Mouse (Mus musculus): Measurements from ENCODE around the gene Zfp503. TPM values are rescaled to one million over a fixed set of nuclear protein-coding genes. Genes with fewer than 3 reads are reported as not detected.

Zfp503 gene
- total and polyA plus RNA-seq, 3 experiments, result 0.96 to 2.1 TPM; not detected in 1

- Histone ChIP-seq H3K9ac (ENCODE audit: control insufficient read depth, low read depth, low read length, poor library complexity, severe bottlenecking) (no peak overlapping the region), H3K36me3 (ENCODE audit: control insufficient read depth in 1 of 2, insufficient read depth in 2 of 2, low read length in 2 of 2) (peaks cover 0 to 2% of the 10 kb centered on the region in 2 experiments; a peak in 1 of 4 replicates), H3K27ac (ENCODE audit: control insufficient read depth, low read depth, low read length) (no peak overlapping the region), H3K4me1 (ENCODE audit: control insufficient read depth in 1 of 2, insufficient read depth in 2 of 2, low read length in 2 of 2) (no peaks in the 10 kb centered on the region), H3K79me2 (ENCODE audit: control insufficient read depth, insufficient read depth, low read length, poor library complexity) (no peaks in the 10 kb centered on the region; the same call in 1 of the 2 replicates), H3K9me3 (replicated peaks; ENCODE audit: insufficient read depth, low read length) (no peaks in the 10 kb centered on the region), H3K27me3 (ENCODE audit: control insufficient read depth in 1 of 2, insufficient read depth in 2 of 2, low read length in 2 of 2) (no peaks in the 10 kb centered on the region), H3K4me3 (ENCODE audit: control insufficient read depth in 1 of 2, insufficient read depth in 1 of 2, low read depth in 2 of 2, low read length in 2 of 2) (no peak overlapping the region)
- no peak for TF ChIP-seq E2F4 (IDR thresholded peaks at IDR 0.05; ENCODE audit: borderline replicate concordance, low read depth, low read length)
- TF ChIP-seq SMC3 (IDR thresholded peaks at IDR 0.05; ENCODE audit: low read depth, low read length), result no peak
- TF ChIP-seq JUND (IDR thresholded peaks at IDR 0.05; ENCODE audit: low read depth, low read length), result no peak
- TF ChIP-seq ZMIZ1 (IDR thresholded peaks at IDR 0.05; ENCODE audit: low read depth, low read length), result no peak
- no peak for TF ChIP-seq EP300 (IDR thresholded peaks at IDR 0.05; ENCODE audit: low read depth in 1 of 2, low read length in 2 of 2)
- TF ChIP-seq TBP (IDR thresholded peaks at IDR 0.05; ENCODE audit: low read depth, low read length), result no peak
- TF ChIP-seq TCF12 (IDR thresholded peaks at IDR 0.05; ENCODE audit: low read depth, low read length), result no peak
- TF ChIP-seq ZNF384 (IDR thresholded peaks at IDR 0.05; ENCODE audit: low read depth, low read length), result no peak
- no peak for TF ChIP-seq MYB (IDR thresholded peaks at IDR 0.05; ENCODE audit: low read depth, low read length)
- TF ChIP-seq GATA1 (IDR thresholded peaks at IDR 0.05; ENCODE audit: low read depth, low read length), result no peak
- no peak for TF ChIP-seq MXI1 (IDR thresholded peaks at IDR 0.05; ENCODE audit: low read depth, low read length)
- no peak for TF ChIP-seq ELF1 (IDR thresholded peaks at IDR 0.05; ENCODE audit: low read depth, low read length)
- TF ChIP-seq MYC (IDR thresholded peaks at IDR 0.05; ENCODE audit: low read depth, low read length), result no peak
- TF ChIP-seq NELFE (IDR thresholded peaks at IDR 0.05; ENCODE audit: low read depth, low read length), result no peak
- TF ChIP-seq GABPA (IDR thresholded peaks at IDR 0.05; ENCODE audit: low read depth, low read length), result no peak
- DNase-seq (ENCODE audit: low read depth, low spot score), result no peak
Observed at GRCm38 (mm10) chr14:21999588-21999987, 10.2 kb upstream of the Zfp503 start.

- peak overlapping the region; percentile 82 to 85 for H3K4me3 ChIP-seq (ENCODE audit: control insufficient read depth in 1 of 2, insufficient read depth in 1 of 2, low read depth in 2 of 2, low read length in 2 of 2)
- peaks cover 7% of the 10 kb centered on the region; the same call in 1 of the 2 replicates for H3K79me2 ChIP-seq (ENCODE audit: control insufficient read depth, insufficient read depth, low read length, poor library complexity)
- no peaks in the 10 kb centered on the region for H3K27me3 ChIP-seq (ENCODE audit: control insufficient read depth in 1 of 2, insufficient read depth in 2 of 2, low read length in 2 of 2)
- H3K36me3 ChIP-seq (ENCODE audit: control insufficient read depth in 1 of 2, insufficient read depth in 2 of 2, low read length in 2 of 2), result peaks cover 0 to 2% of the 10 kb centered on the region in 2 experiments; a peak in 1 of 4 replicates
- H3K4me1 ChIP-seq (ENCODE audit: control insufficient read depth in 1 of 2, insufficient read depth in 2 of 2, low read length in 2 of 2), result peaks cover 0 to 2% of the 10 kb centered on the region in 2 experiments; a peak in 1 of 4 replicates
- peak overlapping the region; percentile 45 for H3K27ac ChIP-seq (ENCODE audit: control insufficient read depth, low read depth, low read length)
- no peaks in the 10 kb centered on the region for H3K9me3 ChIP-seq (replicated peaks; ENCODE audit: insufficient read depth, low read length)
- peak overlapping the region; percentile 97 for H3K9ac ChIP-seq (ENCODE audit: control insufficient read depth, low read depth, low read length, poor library complexity, severe bottlenecking)
- DNase-seq (ENCODE audit: low read depth, low spot score), result peak; percentile 87
- no peak; the same call in 1 of the 2 replicates for TF ChIP-seq SIN3A (IDR thresholded peaks at IDR 0.05; ENCODE audit: low read length)
- TF ChIP-seq RAD21 (IDR thresholded peaks at IDR 0.05; ENCODE audit: low read depth, low read length), result no peak
- TF ChIP-seq SMC3 (IDR thresholded peaks at IDR 0.05; ENCODE audit: low read depth, low read length), result no peak
- TF ChIP-seq ZMIZ1 (IDR thresholded peaks at IDR 0.05; ENCODE audit: low read depth, low read length), result no peak
- no peak; the same call in 1 of the 2 replicates for TF ChIP-seq NELFE (IDR thresholded peaks at IDR 0.05; ENCODE audit: low read depth, low read length)
- TF ChIP-seq TCF12 (IDR thresholded peaks at IDR 0.05; ENCODE audit: low read depth, low read length), result no peak
- TF ChIP-seq TBP (IDR thresholded peaks at IDR 0.05; ENCODE audit: low read depth, low read length), result 0 out of 2 replicates have a peak, but pooled peaks have one; percentile 18
- TF ChIP-seq GATA1 (IDR thresholded peaks at IDR 0.05; ENCODE audit: low read depth, low read length), result no peak
- TF ChIP-seq MAFK (IDR thresholded peaks at IDR 0.05; ENCODE audit: borderline replicate concordance, low read depth, low read length), result no peak
- no peak for TF ChIP-seq POLR2AphosphoS5 (IDR thresholded peaks at IDR 0.05; ENCODE audit: borderline replicate concordance, low read depth, low read length)
- TF ChIP-seq USF1 (IDR thresholded peaks at IDR 0.05; ENCODE audit: low read depth, low read length), result no peak
- TF ChIP-seq ETS1 (IDR thresholded peaks at IDR 0.05; ENCODE audit: low read depth, low read length), result no peak
- TF ChIP-seq MYB (IDR thresholded peaks at IDR 0.05; ENCODE audit: low read depth, low read length), result no peak
- TF ChIP-seq POLR2AphosphoS2 (IDR thresholded peaks at IDR 0.05; ENCODE audit: low read length), result 0 out of 2 replicates have a peak, but pooled peaks have one; percentile 20
- TF ChIP-seq POLR2A (IDR thresholded peaks at IDR 0.05; ENCODE audit: control insufficient read depth in 1 of 2, insufficient read depth in 1 of 2, low read depth in 1 of 2, low read length in 2 of 2, poor library complexity in 1 of 2), result peak in 1 of 2 experiments; percentile 67; a peak in 2 of 4 replicates
- no peak for TF ChIP-seq NRF1 (IDR thresholded peaks at IDR 0.05; ENCODE audit: insufficient read depth, low read depth, low read length, poor library complexity, severe bottlenecking)
Observed at GRCm38 (mm10) chr14:21995031-21995754, 5.8 kb upstream of the Zfp503 start.

Measured in MEL (cell line).